Mouse (Mus musculus) telencephalon, adult 2 months (tissue): ENCODE data around the gene Pgp.

ENCODE experiments used
- DNase-seq: peaks from one replicate; pipeline ENCODE4 v3.0.0-alpha.2; 2011; ENCODE audit warnings: low read depth, low spot score

Pgp gene

GRCm38 (mm10) chr17:24461580-24461979, 8.6 kb upstream of the Pgp start:
- no peak for DNase-seq

- DNase-seq: no peak
Observed at GRCm38 (mm10) chr17:24462932-24463331, 7.3 kb upstream of the Pgp start.

DNA sequence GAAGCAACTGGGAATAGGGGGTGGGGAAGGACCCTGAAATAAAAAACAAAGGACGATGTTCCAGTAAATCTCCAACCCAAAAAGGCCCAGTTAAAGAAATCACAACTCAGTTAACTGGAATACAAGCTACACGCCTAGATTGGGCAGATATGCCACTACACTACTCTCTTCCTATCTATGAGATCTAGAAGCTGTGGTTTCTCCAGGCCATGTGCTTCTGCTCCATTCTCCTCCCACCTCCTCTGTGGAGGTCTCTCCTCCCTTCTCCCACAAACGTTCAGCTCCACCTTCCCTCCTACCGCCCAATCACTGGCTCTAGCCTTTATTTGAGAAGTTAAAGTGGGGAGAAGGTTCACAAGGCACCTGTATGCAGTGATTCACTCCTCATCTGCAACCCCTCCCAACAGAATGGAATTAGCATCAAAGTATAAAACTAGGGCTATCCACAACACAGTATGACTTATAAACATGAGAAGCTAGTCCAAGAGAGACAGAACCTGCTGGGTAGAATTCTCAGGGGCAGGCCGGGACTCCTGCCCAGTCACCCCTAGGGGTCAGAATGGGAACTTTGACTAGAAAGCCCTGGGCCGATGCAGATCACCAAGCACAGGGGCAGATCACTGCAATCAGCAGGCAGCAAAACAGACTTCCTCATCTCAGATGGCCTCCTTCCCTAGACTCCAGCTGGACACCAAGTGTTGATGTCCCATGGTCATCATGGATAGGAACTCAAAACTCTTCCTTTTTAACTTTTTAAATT, 6.6 kb upstream of the Pgp start:
- DNase-seq: no peak

GRCm38 (mm10) chr17:24468636-24469246, 1.5 kb upstream of the Pgp start:
- no peak for DNase-seq

GRCm38 (mm10) chr17:24469336-24469909, 769 bp upstream of the Pgp start:
- DNase-seq: no peak

- no peak for DNase-seq
Observed at GRCm38 (mm10) chr17:24470701-24471527, 722 bp downstream of the Pgp start.

DNA sequence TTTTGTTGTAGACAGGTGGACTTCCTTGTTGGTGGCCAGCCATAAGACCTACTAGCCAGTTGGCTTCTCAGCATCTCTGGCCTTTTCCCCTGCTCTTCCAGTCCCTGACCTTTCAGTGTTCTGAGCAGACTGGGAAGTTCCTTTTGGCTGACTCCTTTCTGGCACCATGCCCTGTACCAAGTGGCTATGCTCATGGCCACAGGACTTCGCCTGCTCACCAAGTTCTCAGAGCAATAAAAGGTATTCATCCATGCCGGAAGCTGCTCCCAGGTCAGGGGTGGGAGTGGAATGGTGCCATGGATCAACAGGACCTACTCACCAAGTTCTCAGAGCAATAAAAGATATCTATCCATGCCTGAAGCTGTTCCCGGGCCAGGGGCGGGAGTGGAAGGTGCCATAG, 2.3 kb downstream of the Pgp start:
- DNase-seq: no peak

DNA sequence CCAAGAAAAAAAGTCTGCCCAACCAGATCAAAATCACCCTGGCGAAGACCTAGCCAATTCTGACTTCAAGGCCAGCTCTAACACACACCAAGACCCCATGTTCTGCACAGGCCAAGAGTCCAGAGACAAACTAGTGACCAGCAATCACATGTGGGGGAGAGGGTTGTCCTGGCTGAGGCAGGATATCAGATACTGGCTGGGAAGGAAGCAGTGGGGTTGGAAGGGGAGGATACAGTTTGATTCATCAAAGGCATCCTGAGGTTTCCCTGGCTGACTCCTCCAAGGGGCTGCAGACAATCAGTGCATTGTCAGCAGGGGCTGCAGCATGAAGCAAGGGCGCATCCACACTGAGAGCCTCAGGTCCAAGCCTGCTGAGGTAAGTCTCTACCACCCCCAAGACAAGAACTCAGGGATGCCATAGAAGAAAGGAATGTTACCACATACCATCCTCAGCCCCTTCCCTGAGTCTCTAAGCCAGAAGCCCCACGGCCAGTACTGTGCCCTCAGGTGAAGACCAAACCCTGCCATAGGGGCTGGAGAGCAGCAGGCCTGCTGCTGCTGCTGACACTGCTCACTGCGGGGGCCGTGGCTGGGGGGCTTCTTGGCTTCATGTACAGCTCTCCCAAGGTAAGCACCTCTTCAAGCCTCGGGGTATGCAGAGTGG, 3.6 kb downstream of the Pgp start, which contains the start of gene Bricd5:
Gene Bricd5, plus strand, starts transcription at position 273 of the 664 bp plus-strand sequence.
- no peak for DNase-seq

DNA sequence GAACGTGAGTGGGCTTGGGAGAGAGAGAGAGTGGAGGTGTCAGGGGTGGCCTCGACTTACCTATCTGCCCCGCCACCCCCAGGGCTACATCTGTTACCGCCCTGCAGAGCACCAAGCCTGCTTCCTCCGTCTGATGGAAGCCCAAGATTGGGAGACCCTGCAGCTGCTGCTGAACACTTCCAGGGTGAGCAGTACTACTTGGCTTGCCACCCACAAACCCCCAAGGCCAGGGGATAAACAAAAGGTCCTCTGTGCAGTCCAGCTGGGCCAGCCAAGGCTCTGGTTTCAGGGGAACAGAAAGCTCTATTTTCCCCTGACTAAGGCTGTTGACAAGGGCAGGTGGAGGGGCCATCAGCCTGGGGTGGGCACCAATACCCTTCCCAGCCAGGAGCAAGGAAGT, 4.4 kb downstream of the Pgp start:
- DNase-seq: no peak

DNA sequence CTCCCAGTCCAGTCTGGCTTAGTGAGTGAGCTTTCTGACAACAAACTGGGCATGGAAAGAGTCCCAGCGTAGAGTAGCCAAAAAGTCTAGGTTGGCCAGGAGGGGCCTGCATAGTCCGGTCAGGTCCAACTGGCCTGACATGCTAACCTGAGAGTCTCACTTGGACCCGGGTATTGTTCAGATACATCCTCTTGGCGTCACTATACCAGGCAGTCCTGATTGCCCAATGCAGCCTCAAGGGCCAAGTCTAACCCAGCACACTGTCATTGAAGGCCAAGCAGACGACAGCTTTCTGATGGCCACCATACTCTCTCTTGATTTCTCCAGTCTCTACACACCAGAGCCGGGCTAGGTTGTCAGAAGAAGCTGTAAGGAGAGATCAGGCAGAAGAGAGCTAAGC, 5.4 kb downstream of the Pgp start:
- no peak for DNase-seq

DNA sequence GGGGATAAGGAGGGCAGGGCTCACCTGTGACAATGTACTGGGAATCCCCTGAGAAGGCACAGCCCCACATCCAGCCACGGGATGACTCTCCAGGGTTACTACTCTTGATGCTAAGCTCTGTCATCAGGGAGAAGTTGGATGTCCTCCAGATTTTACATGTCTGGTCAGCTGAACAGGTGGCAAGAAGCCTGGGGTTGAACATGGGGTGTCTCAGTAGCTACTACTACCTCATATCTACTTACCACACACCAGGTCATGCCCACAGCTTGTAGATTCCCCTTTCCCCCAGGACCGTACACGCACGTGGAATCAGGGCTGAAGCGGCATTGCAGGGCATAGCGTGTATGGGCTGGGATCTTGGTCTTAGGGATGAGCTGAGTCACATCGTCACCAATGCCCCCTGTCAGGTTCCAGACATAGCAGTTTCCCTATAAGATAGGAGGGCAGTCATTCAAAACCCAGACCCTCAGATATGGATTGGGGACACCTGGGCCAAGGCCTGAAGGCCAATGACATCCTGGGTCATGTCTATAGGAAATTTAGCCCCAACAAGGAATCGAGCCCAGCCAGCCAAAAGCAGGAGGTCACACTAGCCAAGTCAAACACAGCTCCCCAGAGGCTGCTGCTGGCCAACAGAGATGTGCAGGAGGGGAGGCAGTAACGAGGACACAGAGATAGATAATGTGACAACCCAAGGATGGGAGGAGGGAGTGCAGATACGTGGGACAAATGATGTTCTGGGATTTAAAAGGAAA, 6.0 kb downstream of the Pgp start:
- no peak for DNase-seq

DNA sequence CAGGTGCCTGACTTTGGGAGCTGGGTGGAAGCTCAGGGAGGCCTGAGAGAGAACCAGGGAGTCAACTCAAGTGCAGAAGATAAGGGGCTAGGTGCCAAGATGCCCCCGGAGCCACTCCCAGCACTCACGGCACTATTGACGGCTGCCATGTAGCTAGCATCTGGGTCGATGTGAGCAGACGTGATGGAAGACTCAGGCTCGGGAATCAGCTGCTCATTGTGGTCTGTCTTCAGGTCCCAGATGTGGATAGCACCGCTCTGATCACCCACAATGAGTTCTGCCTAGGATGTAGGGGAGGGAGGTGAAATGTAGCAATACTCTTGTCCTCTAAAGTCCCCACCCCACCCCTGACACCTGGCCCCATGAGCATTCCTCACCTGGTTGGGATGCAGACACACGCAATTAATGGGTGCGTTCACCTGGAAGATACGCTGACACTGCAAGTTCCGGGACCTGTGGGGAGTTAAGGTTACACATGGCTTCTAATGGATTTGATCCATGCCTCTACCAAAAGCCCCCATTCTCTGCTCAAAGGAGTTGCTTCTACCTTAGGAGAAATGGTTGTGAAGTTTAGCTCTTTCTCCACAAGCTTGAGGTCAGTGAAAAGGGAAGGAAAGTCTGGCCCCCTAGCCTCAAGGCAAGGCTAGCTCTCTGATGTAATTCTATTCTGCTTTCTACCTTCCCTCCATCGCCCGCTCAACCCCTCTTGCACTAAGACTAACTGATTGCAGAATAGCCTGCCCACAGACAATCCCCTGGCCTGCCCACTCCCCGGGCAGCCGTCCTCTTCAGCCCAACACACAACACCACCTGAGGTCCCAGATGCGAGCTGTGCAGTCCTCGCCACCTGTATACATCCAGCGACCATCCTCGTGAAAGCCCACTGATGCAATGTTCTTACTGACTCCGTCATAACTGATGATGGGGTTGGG, 7.1 kb downstream of the Pgp start:
- no peak for DNase-seq

DNA sequence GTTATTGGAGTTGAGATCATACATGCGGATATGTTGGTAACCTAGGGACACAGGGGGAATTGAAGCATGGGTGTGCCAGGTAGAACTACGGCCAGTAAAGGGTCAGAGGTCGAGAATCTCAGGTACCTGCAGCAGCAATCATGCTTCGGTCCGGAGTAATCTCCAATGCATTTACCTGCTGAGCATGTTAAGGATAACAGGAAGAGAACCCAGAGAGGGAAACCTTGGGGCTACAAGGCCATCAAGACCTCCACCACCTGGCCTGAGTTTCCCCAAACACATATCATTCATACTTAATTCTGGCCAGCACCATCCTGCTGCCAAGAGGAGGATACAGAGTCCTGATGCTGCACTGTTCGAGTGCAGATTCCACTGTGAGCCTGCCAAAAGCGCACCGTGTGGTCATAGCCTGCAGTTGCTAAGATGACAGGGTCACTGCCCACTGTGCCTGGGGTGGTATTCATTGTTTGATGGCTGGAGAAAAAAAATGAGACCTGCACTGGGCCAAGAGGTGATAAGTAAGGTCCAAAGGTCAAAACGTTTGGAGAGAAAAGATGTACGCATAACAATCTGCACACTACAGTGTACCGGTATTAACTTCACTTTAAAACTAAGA, 7.9 kb downstream of the Pgp start:
- no peak for DNase-seq

DNA sequence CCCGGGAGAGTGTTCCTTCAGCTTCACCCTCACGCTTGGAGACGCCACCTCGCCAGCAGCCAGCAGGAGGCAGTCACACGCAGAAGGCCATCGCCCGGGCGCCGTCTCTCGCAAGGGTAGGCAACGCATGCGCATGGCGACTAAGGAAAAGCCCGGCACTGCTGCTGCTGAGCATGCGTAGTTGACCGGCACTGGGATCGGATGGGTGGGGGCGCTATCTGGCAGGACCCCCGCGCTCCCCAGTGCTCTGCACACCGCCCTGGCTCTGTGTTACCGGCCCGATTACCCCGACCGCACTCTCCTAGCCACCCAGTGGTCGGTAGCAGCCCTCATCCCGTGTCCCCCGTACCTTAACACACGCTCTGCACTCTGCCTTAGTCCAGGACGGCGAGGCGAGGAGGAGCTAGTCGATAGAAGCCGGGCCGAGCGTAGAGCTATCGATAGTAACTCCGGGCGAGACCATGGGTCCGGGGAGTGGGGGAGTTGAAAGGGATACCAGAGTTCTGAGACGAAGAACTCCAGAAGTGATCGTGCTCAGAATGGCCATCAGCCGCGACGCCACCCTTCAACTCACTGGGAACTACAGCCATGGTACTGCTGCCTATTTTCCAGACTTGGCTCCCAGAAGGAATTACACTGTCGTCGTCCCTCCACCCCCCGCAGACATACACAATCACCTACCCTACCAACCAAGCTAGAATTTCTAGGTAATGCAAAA, 8.6 kb downstream of the Pgp start, which contains the start of gene Mlst8:
Gene Mlst8, minus strand, starts transcription at position 416 of the 718 bp plus-strand sequence.
- DNase-seq: peak; percentile 93

DNA sequence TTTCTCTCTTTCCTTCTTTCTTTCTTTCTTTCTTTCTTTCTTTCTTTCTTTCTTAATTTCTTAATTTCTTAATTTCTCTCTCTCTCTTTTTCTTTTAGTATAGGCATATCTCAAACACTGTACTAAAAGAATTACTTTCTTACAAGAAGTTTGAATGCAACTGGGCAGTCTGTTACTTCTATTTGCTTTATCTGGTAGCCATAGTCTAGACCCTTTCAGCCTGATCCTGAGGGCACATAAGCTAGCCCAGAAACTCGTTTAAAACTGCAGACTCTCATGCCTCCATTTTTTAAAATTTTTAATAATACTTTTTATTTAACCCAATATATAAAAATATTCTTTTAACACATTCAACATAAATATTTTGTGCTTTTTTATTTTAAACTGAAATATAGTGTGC, 9.2 kb downstream of the Pgp start:
- no peak for DNase-seq

- DNase-seq: no peak
Observed at GRCm38 (mm10) chr17:24480201-24480826, 10.1 kb downstream of the Pgp start.

DNA sequence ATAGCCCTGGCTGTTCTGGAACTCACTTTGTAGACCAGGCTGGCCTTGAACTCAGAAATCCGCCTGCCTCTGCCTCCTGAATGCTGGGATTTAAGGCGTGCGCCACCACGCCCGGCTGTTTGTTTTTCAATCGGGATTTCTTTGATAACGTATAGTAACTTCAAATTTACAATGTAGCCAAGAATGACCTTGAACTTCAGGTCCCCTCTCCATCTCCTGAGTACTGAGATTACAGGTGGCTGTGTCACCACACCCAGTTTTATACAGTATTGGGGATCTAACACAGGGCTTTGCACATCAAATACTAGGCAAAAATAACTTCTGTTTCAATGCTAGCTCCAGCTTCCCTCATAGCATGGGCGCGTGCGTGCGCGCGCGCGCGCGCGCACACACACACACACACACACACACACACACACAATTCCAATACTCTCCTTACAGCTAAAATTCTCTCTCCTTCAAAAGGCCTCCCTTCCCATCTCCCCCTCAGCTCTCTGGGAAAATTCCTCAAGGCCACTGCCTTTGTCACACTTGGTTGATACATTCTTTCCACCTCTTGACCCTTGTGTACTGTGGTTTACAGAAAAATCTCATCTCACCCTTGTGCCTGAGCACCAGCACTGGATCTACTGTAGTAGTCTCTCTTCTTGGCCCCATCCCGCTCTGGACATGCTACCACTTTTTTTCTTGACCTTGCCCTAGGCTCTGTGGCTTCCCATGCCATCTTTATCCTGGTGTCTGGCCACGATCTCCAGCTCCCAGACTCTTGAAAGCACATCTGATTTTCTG, 11.0 kb downstream of the Pgp start:
- no peak for DNase-seq
